Mouse (Mus musculus): ENCODE results near the gene Nckap5. TPM values are rescaled to one million over a fixed set of nuclear protein-coding genes. Genes with fewer than 3 reads are reported as not detected.

Nckap5 gene
- polyA plus RNA-seq, 1 experiment from 2014 or later, result 6.9 TPM

- Histone ChIP-seq H3K4me3 (no peak overlapping the region), H3K36me3 (replicated peaks) (no peaks in the 10 kb centered on the region), H3K27me3 (replicated peaks; ENCODE audit: low read depth, poor library complexity, severe bottlenecking) (no peaks in the 10 kb centered on the region), H3K9me3 (no peaks in the 10 kb centered on the region), H3K27ac (replicated peaks) (no peak overlapping the region), H3K4me1 (no peaks in the 10 kb centered on the region)
- no peak for DNase-seq (ENCODE audit: low spot score)
- whole genome bisulfite sequencing, result 86% methylated on average over 4 of the region's 4 CpGs
These were observed 640.2 kb downstream of the Nckap5 start for GRCm38 (mm10) chr1:126190353-126190752.

- H3K27me3 ChIP-seq (replicated peaks; ENCODE audit: low read depth, poor library complexity, severe bottlenecking), result no peaks in the 10 kb centered on the region
- DNase-seq (ENCODE audit: low spot score), result no peak
- H3K4me3 ChIP-seq, result no peak overlapping the region
- H3K36me3 ChIP-seq (replicated peaks), result no peaks in the 10 kb centered on the region
- no peaks in the 10 kb centered on the region for H3K4me1 ChIP-seq
- WGBS, result 92% methylated on average over 7 of the region's 7 CpGs
- no peaks in the 10 kb centered on the region for H3K9me3 ChIP-seq
- H3K27ac ChIP-seq (replicated peaks), result no peak overlapping the region
These were observed 646.8 kb downstream of the Nckap5 start for GRCm38 (mm10) chr1:126183751-126184150.

- Histone ChIP-seq H3K4me3 (no peak overlapping the region), H3K9me3 (no peaks in the 10 kb centered on the region), H3K27ac (replicated peaks) (no peak overlapping the region), H3K4me1 (no peaks in the 10 kb centered on the region), H3K27me3 (replicated peaks; ENCODE audit: low read depth, poor library complexity, severe bottlenecking) (no peaks in the 10 kb centered on the region), H3K36me3 (replicated peaks) (no peaks in the 10 kb centered on the region)
- 54% methylated on average over 1 of the region's 1 CpGs for WGBS
- DNase-seq (ENCODE audit: low spot score), result no peak
These were observed 662.0 kb downstream of the Nckap5 start for GRCm38 (mm10) chr1:126168579-126168978.

- WGBS, result 32% methylated on average over 2 of the region's 2 CpGs
- H3K9me3 ChIP-seq, result no peaks in the 10 kb centered on the region
- DNase-seq (ENCODE audit: low spot score), result no peak
- no peaks in the 10 kb centered on the region for H3K27me3 ChIP-seq (replicated peaks; ENCODE audit: low read depth, poor library complexity, severe bottlenecking)
- H3K36me3 ChIP-seq (replicated peaks), result no peaks in the 10 kb centered on the region
- H3K27ac ChIP-seq (replicated peaks), result no peak overlapping the region
- no peaks in the 10 kb centered on the region for H3K4me1 ChIP-seq
- H3K4me3 ChIP-seq, result no peak overlapping the region
These were observed 662.5 kb downstream of the Nckap5 start for GRCm38 (mm10) chr1:126168131-126168530.

GRCm38 (mm10) chr1:126167546-126167945 is 663.1 kb downstream of the Nckap5 start:
- H3K4me3 ChIP-seq, result no peak overlapping the region
- H3K27ac ChIP-seq (replicated peaks), result no peak overlapping the region

GRCm38 (mm10) chr1:126159287-126159686 is 671.3 kb downstream of the Nckap5 start:
- 83% methylated on average over 6 of the region's 6 CpGs for WGBS
- H3K9me3 ChIP-seq, result no peaks in the 10 kb centered on the region
- no peak for DNase-seq (ENCODE audit: low spot score)
- H3K36me3 ChIP-seq (replicated peaks), result no peaks in the 10 kb centered on the region
- no peaks in the 10 kb centered on the region for H3K4me1 ChIP-seq
- H3K27me3 ChIP-seq (replicated peaks; ENCODE audit: low read depth, poor library complexity, severe bottlenecking), result no peaks in the 10 kb centered on the region
- H3K4me3 ChIP-seq, result no peak overlapping the region
- H3K27ac ChIP-seq (replicated peaks), result no peak overlapping the region

More at GRCm38 (mm10) chr1:126167546-126167945, 663.1 kb downstream of the Nckap5 start:
- no peak for DNase-seq (ENCODE audit: low spot score)
- H3K9me3 ChIP-seq, result no peaks in the 10 kb centered on the region
- H3K27me3 ChIP-seq (replicated peaks; ENCODE audit: low read depth, poor library complexity, severe bottlenecking), result no peaks in the 10 kb centered on the region
- 69% methylated on average over 7 of the region's 7 CpGs for WGBS
- no peaks in the 10 kb centered on the region for H3K4me1 ChIP-seq
- no peaks in the 10 kb centered on the region for H3K36me3 ChIP-seq (replicated peaks)

- H3K27me3 ChIP-seq (replicated peaks; ENCODE audit: low read depth, poor library complexity, severe bottlenecking), result no peaks in the 10 kb centered on the region
- no peak for DNase-seq (ENCODE audit: low spot score)
- H3K27ac ChIP-seq (replicated peaks), result no peak overlapping the region
- H3K4me3 ChIP-seq, result no peak overlapping the region
- no peaks in the 10 kb centered on the region for H3K9me3 ChIP-seq
- 75% methylated on average over 5 of the region's 5 CpGs for WGBS
- no peaks in the 10 kb centered on the region for H3K4me1 ChIP-seq
- H3K36me3 ChIP-seq (replicated peaks), result no peaks in the 10 kb centered on the region
These were observed 674.8 kb downstream of the Nckap5 start for GRCm38 (mm10) chr1:126155816-126156215.

GRCm38 (mm10) chr1:126153516-126154234 is 676.9 kb downstream of the Nckap5 start:
- Histone ChIP-seq H3K27ac (replicated peaks) (no peak overlapping the region), H3K36me3 (replicated peaks) (no peaks in the 10 kb centered on the region), H3K9me3 (no peaks in the 10 kb centered on the region), H3K4me3 (no peak overlapping the region), H3K4me1 (no peaks in the 10 kb centered on the region), H3K27me3 (replicated peaks; ENCODE audit: low read depth, poor library complexity, severe bottlenecking) (no peaks in the 10 kb centered on the region)
- WGBS, result 92% methylated on average over 6 of the region's 6 CpGs
- DNase-seq (ENCODE audit: low spot score), result no peak

- 88% methylated on average over 6 of the region's 6 CpGs for WGBS
- Histone ChIP-seq H3K36me3 (replicated peaks) (no peaks in the 10 kb centered on the region), H3K4me1 (no peaks in the 10 kb centered on the region), H3K4me3 (no peak overlapping the region), H3K27me3 (replicated peaks; ENCODE audit: low read depth, poor library complexity, severe bottlenecking) (no peaks in the 10 kb centered on the region), H3K27ac (replicated peaks) (no peak overlapping the region), H3K9me3 (no peaks in the 10 kb centered on the region)
- no peak for DNase-seq (ENCODE audit: low spot score)
These were observed 678.4 kb downstream of the Nckap5 start for GRCm38 (mm10) chr1:126152217-126152616.

- H3K36me3 ChIP-seq (replicated peaks), result no peaks in the 10 kb centered on the region
- no peaks in the 10 kb centered on the region for H3K27me3 ChIP-seq (replicated peaks; ENCODE audit: low read depth, poor library complexity, severe bottlenecking)
- no peak overlapping the region for H3K4me3 ChIP-seq
- no peaks in the 10 kb centered on the region for H3K4me1 ChIP-seq
- no peaks in the 10 kb centered on the region for H3K9me3 ChIP-seq
- no peak overlapping the region for H3K27ac ChIP-seq (replicated peaks)
- no peak for DNase-seq (ENCODE audit: low spot score)
These were observed 680.6 kb downstream of the Nckap5 start for GRCm38 (mm10) chr1:126149966-126150365.

- whole genome bisulfite sequencing, result 89% methylated on average over 3 of the region's 3 CpGs
- Histone ChIP-seq H3K27ac (replicated peaks) (no peak overlapping the region), H3K27me3 (replicated peaks; ENCODE audit: low read depth, poor library complexity, severe bottlenecking) (no peaks in the 10 kb centered on the region), H3K4me3 (no peak overlapping the region), H3K36me3 (replicated peaks) (no peaks in the 10 kb centered on the region), H3K9me3 (no peaks in the 10 kb centered on the region), H3K4me1 (no peaks in the 10 kb centered on the region)
- DNase-seq (ENCODE audit: low spot score), result no peak
These were observed 694.9 kb downstream of the Nckap5 start for GRCm38 (mm10) chr1:126135717-126136116.

GRCm38 (mm10) chr1:126132316-126132715 is 698.3 kb downstream of the Nckap5 start:
- 89% methylated on average over 2 of the region's 2 CpGs for WGBS
- no peak for DNase-seq (ENCODE audit: low spot score)
- Histone ChIP-seq H3K9me3 (no peaks in the 10 kb centered on the region), H3K4me3 (no peak overlapping the region), H3K4me1 (no peaks in the 10 kb centered on the region), H3K36me3 (replicated peaks) (no peaks in the 10 kb centered on the region), H3K27ac (replicated peaks) (no peak overlapping the region), H3K27me3 (replicated peaks; ENCODE audit: low read depth, poor library complexity, severe bottlenecking) (no peaks in the 10 kb centered on the region)

- Histone ChIP-seq H3K4me3 (no peak overlapping the region), H3K9me3 (no peaks in the 10 kb centered on the region), H3K27me3 (replicated peaks; ENCODE audit: low read depth, poor library complexity, severe bottlenecking) (no peaks in the 10 kb centered on the region), H3K4me1 (no peaks in the 10 kb centered on the region), H3K36me3 (replicated peaks) (no peaks in the 10 kb centered on the region), H3K27ac (replicated peaks) (no peak overlapping the region)
- no peak for DNase-seq (ENCODE audit: low spot score)
- 27% methylated on average over 1 of the region's 1 CpGs for WGBS
These were observed 701.5 kb downstream of the Nckap5 start for GRCm38 (mm10) chr1:126129129-126129528.
